Mouse (Mus musculus): ENCODE measurements at regions not wholly inside any gene's neighbourhood (a gene's known extent, or its start where the extent isn't known, plus 50 kb on each side); places are given as distances from the start of the nearest gene placed in this dataset.

GRCm38 (mm10) chrX:58244544-58244943 is 222.0 kb downstream of the Zic3 start:
- peak; percentile 14 for DNase-seq (ENCODE audit: low read depth, low spot score)

GRCm38 (mm10) chrX:58256043-58256442 is 233.5 kb downstream of the Zic3 start:
- no peak for DNase-seq (ENCODE audit: low read depth, low spot score)

GRCm38 (mm10) chrX:58282903-58283302 is 260.4 kb downstream of the Zic3 start:
- no peak for DNase-seq (ENCODE audit: low read depth, low spot score)

- no peak for DNase-seq (ENCODE audit: low read depth, low spot score)
Observed at GRCm38 (mm10) chrX:58322832-58323231, 300.3 kb downstream of the Zic3 start.

- no peak for DNase-seq (ENCODE audit: low read depth, low spot score)
Observed at GRCm38 (mm10) chrX:58351606-58352005, 329.1 kb downstream of the Zic3 start.

GRCm38 (mm10) chrX:58377926-58378325 is 355.4 kb downstream of the Zic3 start:
- peak; percentile 21 for DNase-seq (ENCODE audit: low read depth, low spot score)

All from forelimb bud, embryonic 11.5 days (tissue).